Mouse (Mus musculus) small intestine, adult 2 months (tissue): ENCODE data around the gene Iqgap3.

Experiments
- CTCF ChIP-seq: fragments of 200-500 bp; IDR thresholded peaks from 2 replicates; pipeline ENCODE4 v1.5.1; 2012; ENCODE audit warnings: low read depth, mild to moderate bottlenecking, control low read depth, inconsistent platforms, low read length, moderate library complexity, mixed read lengths; ENCODE audit not compliant: insufficient replicate concordance, insufficient read length; ENCODE audit errors: extremely low read depth
- POLR2A ChIP-seq: fragments of 200-500 bp; IDR thresholded peaks from 2 replicates; pipeline ENCODE4 v1.6.1; 2012; ENCODE audit warnings: low read depth, mild to moderate bottlenecking, control low read depth, inconsistent platforms, low read length, moderate library complexity

DNA sequence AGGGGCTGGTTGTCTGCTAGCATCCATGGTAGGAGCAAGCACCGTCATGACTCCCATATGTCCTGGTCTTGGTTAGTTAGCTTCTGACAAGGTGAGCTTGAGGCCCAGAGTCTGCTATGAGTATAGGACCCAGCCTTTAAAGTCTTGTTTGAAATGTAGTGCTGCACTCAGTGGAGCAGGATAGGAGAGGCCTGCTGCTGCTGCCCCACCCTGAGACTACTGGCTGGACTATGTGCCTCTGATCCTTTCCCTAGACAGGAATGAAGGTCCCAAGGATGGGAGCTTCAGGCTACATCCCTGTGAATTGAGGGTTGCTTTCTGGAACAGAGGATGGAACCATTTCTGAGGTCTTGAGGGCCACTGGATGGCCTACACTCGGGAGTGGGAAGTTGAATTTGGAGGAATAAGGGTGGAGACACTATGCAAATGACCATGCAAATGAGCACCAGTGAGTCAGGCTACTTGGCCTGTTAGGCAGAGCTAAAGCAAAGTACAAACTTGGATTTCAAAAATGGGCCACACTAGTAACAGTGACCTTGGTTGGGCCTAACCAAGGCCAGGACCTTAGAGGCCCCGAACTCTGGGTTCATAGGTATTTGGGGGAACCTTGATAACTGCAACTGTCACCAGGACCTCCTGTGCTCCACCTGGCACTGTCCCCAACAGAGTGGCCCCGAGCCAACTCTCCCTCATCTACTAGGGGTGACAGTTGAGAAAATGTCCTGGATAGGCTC lies 67.2 kb downstream of the Iqgap3 start:
- TF ChIP-seq CTCF (no peak), POLR2A (no peak)
